Mouse (Mus musculus): ENCODE measurements around the gene C77080. TPM values are rescaled to one million over a fixed set of nuclear protein-coding genes. Genes with fewer than 3 reads are reported as not detected.
"Not testable (repeated sequence)": the region's sequence is repeated elsewhere in the genome, so short reads cannot be mapped to it uniquely, and the experiment has no call there.

C77080 gene
- total RNA-seq, 1 experiment from 2014 or later, result 17.8 TPM

- no peak for DNase-seq
These were observed 42.5 kb downstream of the C77080 start for GRCm38 (mm10) chr4:129218569-129219175.

- DNase-seq, result not testable (repeated sequence)
These were observed 48.7 kb downstream of the C77080 start for GRCm38 (mm10) chr4:129212486-129212885.

GRCm38 (mm10) chr4:129211461-129211860 lies 49.7 kb downstream of the C77080 start:
- peak; percentile 23 for DNase-seq

GRCm38 (mm10) chr4:129209504-129209903 lies 51.7 kb downstream of the C77080 start:
- DNase-seq, result no peak

GRCm38 (mm10) chr4:129206792-129207191 lies 54.4 kb downstream of the C77080 start:
- no peak for DNase-seq

- peak; percentile 44 for DNase-seq
These were observed 56.5 kb downstream of the C77080 start for GRCm38 (mm10) chr4:129204655-129205054.

- DNase-seq, result no peak
These were observed 63.7 kb downstream of the C77080 start for GRCm38 (mm10) chr4:129197514-129197913.

- no peak for DNase-seq
These were observed 66.9 kb downstream of the C77080 start for GRCm38 (mm10) chr4:129194280-129194679.

GRCm38 (mm10) chr4:129191691-129192090 lies 69.5 kb downstream of the C77080 start:
- no peak for DNase-seq

GRCm38 (mm10) chr4:129190538-129190937 lies 70.7 kb downstream of the C77080 start:
- peak; percentile 17 for DNase-seq

GRCm38 (mm10) chr4:129189542-129190519 lies 71.4 kb downstream of the C77080 start, which contains the start of the genes S100pbp and Yars:
Gene S100pbp (minus strand): TSS chr4:129189727.
Gene Yars (plus strand): TSS chr4:129189760.
- DNase-seq, result peak; percentile 98

GRCm38 (mm10) chr4:129188803-129189541 lies 72.2 kb downstream of the C77080 start:
- peak; percentile 57 for DNase-seq

- no peak for DNase-seq
These were observed 73.1 kb downstream of the C77080 start for GRCm38 (mm10) chr4:129188041-129188659.

GRCm38 (mm10) chr4:129179560-129179959 lies 81.6 kb downstream of the C77080 start:
- DNase-seq, result no peak

- no peak for DNase-seq
These were observed 88.7 kb downstream of the C77080 start for GRCm38 (mm10) chr4:129172529-129172928.

Small RNA genes within 50 kb of the gene (microRNA-seq; reads per million reads assigned to microRNA genes)
- 0 reads per million in 2 experiments for gene Gm22994

Other genes with a start within 250 kb of the C77080 start
- gene Rnf19b, start 203.1 kb downstream of the C77080 start, total RNA-seq (2021), result 20.5 and 29.8 TPM in 2 replicates
- gene Tmem54, start 155.9 kb downstream of the C77080 start, total RNA-seq (2021), result not detected in 2 replicates
- gene Hpca, start 139.4 kb downstream of the C77080 start, total RNA-seq (2021), result 0.81 and 1.2 TPM in 2 replicates
- 3.9 and 6.6 TPM in 2 replicates for gene Fndc5, start 124.4 kb downstream of the C77080 start, total RNA-seq (2021)
- 25.1 and 27.5 TPM in 2 replicates for gene S100pbp, start 71.7 kb downstream of the C77080 start, total RNA-seq (2021)
- gene Yars, start 71.6 kb downstream of the C77080 start, total RNA-seq (2021), result 96.4 and 99.5 TPM in 2 replicates
- 0.61 and 0.86 TPM in 2 replicates for gene Sync, start 26.2 kb upstream of the C77080 start, total RNA-seq (2021)
- gene Rbbp4, start 74.0 kb upstream of the C77080 start, total RNA-seq (2021), result 76.8 and 152 TPM in 2 replicates
- 42.7 and 59.1 TPM in 2 replicates for gene Zbtb8os, start 74.3 kb upstream of the C77080 start, total RNA-seq (2021)
- 7.0 and 8.7 TPM in 2 replicates for gene Zbtb8a, start 116.7 kb upstream of the C77080 start, total RNA-seq (2021)
- gene Zbtb8b, start 179.4 kb upstream of the C77080 start, total RNA-seq (2021), result 0.18 and 0.48 TPM in 2 replicates
- gene Bsdc1, start 200.2 kb upstream of the C77080 start, total RNA-seq (2021), result 70.2 and 81.0 TPM in 2 replicates
- not detected in 2 replicates for gene Tssk3, start 229.6 kb upstream of the C77080 start, total RNA-seq (2021)
- gene Fam229a, start 229.8 kb upstream of the C77080 start, total RNA-seq (2021), result not detected in 2 replicates

Data from adrenal gland, postnatal 25 days (tissue).